ENCODE assay signal across 22 mouse cellular contexts in the genomic region with DNA sequence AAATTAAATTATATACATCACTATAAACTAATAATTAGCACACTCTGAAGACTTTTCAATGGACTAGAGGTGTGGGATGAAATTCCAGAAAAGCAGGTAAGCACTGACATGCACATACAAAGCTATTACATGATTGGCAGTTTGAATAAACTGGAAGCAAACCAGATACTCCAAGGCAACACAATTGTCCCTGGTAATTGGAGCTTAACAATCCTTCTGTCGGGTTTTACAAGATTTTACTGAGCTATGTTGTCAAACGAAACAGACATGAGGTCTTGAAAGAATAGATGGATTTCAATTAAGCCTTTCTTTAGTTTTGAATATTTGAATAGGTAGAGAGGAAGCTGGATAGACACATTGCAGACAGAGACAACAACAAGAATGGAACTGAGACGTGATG.
"Had no signal": no experiment of that assay in that cellular context is flagged by ENCODE, and none has a peak within 500 bp of the region (broad histone marks: within the 10 kb centered on the region; RNA-seq: fewer than 3 reads in every experiment).

No protein-coding gene starts in this region.

- DNase-seq: lung, adult 2 months; lung, postnatal 14 days; lung, postnatal 36 days; midbrain, embryonic 14.5 days; retina, postnatal 1 day; right cerebral cortex, adult 18-20 months; right cerebral cortex, postnatal 25 days; right cerebral cortex, postnatal 4 days; spleen, adult 18-20 months; thymus, adult 18-20 months; thymus, postnatal 14 days; thymus, postnatal 36 days had no signal

- ATAC-seq: lung, postnatal 0 days; midbrain, embryonic 16.5 days had no signal

- H3K9me3 ChIP-seq: lung, embryonic 15.5 days; megakaryocyte, embryonic 14.5 days; midbrain, embryonic 10.5 days; midbrain, embryonic 12.5 days; neural tube, embryonic 13.5 days; neural tube, embryonic 15.5 days had no signal

- H3K9ac ChIP-seq: lung, embryonic 15.5 days; midbrain, embryonic 12.5 days; neural tube, embryonic 13.5 days; neural tube, embryonic 15.5 days had no signal

- H3K4me1 ChIP-seq: lung, embryonic 15.5 days; megakaryocyte, embryonic 14.5 days; neural tube, embryonic 15.5 days had no signal

- H3K36me3 ChIP-seq: lung, embryonic 15.5 days; midbrain, embryonic 10.5 days; midbrain, embryonic 12.5 days; neural tube, embryonic 13.5 days; neural tube, embryonic 15.5 days had no signal

- H3K4me3 ChIP-seq: lung, embryonic 15.5 days; megakaryocyte, embryonic 14.5 days; midbrain, embryonic 10.5 days; midbrain, embryonic 12.5 days; myocyte; neural tube, embryonic 13.5 days; neural tube, embryonic 15.5 days had no signal

- H3K27me3 ChIP-seq: lung, embryonic 15.5 days; megakaryocyte, embryonic 14.5 days; midbrain, embryonic 12.5 days; neural tube, embryonic 13.5 days; neural tube, embryonic 15.5 days had no signal

- H3K27ac ChIP-seq: lung, embryonic 15.5 days; macrophage; midbrain, embryonic 10.5 days; midbrain, embryonic 12.5 days; neural tube, embryonic 13.5 days; neural tube, embryonic 15.5 days had no signal

- H3K4me2 ChIP-seq: lung, embryonic 15.5 days; midbrain, embryonic 12.5 days; neural tube, embryonic 13.5 days; neural tube, embryonic 15.5 days had no signal
